Mouse (Mus musculus) midbrain, embryonic 15.5 days (tissue): Measurements from ENCODE around the gene Wdr90. TPM values are rescaled to one million over a fixed set of nuclear protein-coding genes. Genes with fewer than 3 reads are reported as not detected.
"Not testable (repeated sequence)": the region's sequence is repeated elsewhere in the genome, so short reads cannot be mapped to it uniquely, and the experiment has no call there.

ENCODE experiments used
- ATAC-seq: fragments of 200-750 bp; cut with Nextera tagmentation; replicated peaks from 2 replicates; pipeline ENCODE4 v1.8.0; 2017; ENCODE audit warnings: moderate TSS enrichment
- H3K27ac ChIP-seq: fragments of 300-500 bp; sonication (generic); 2 replicates; pipeline ENCODE4 v1.5.1; 2015; ENCODE audit warnings: mild to moderate bottlenecking, inconsistent platforms
- H3K27me3 ChIP-seq: fragments of 300-500 bp; sonication (generic); replicated peaks from 2 replicates; pipeline ENCODE4 v1.6.1; 2015; ENCODE audit warnings: inconsistent platforms
- H3K36me3 ChIP-seq: fragments of 300-500 bp; sonication (generic); replicated peaks from 2 replicates; pipeline ENCODE4 v1.6.1; 2015; ENCODE audit warnings: inconsistent platforms
- H3K4me1 ChIP-seq: fragments of 300-500 bp; sonication (generic); 2 replicates; pipeline ENCODE4 v1.6.1; 2015; ENCODE audit warnings: inconsistent platforms
- H3K4me2 ChIP-seq: fragments of 300-500 bp; sonication (generic); 2 replicates; pipeline ENCODE4 v1.6.1; 2015; ENCODE audit warnings: inconsistent platforms, mild to moderate bottlenecking, moderate library complexity
- H3K4me3 ChIP-seq: fragments of 300-500 bp; sonication (generic); 2 replicates; pipeline ENCODE4 v1.5.1; 2015; ENCODE audit warnings: mild to moderate bottlenecking, inconsistent platforms
- H3K9ac ChIP-seq: fragments of 300-500 bp; sonication (generic); 2 replicates; pipeline ENCODE4 v1.6.1; 2015; ENCODE audit warnings: mild to moderate bottlenecking, inconsistent platforms
- H3K9me3 ChIP-seq: fragments of 300-500 bp; sonication (generic); 2 replicates; pipeline ENCODE4 v1.6.1; 2016; ENCODE audit warnings: inconsistent platforms
- WGBS: fragments of 180-500 bp; shearing (Covaris S2); methylation state at CpG from one replicate; pipeline ENCODE4 v1.1.7; 2015; ENCODE audit warnings: mixed read lengths; 5-methylcytosine and 5-hydroxymethylcytosine counted together
- polyA plus RNA-seq: library from polyadenylated mRNA; unstranded; fragments of >200 nt; fragmentation: Nextera tagmentation; extraction: Ambion mirVana; gene quantifications from 2 replicates; pipeline ENCODE4 v1.2.1, GENCODE M21; 2015

The Wdr90 gene
- polyA plus RNA-seq, 1 experiment from 2014 or later, result 23.3 TPM

DNA sequence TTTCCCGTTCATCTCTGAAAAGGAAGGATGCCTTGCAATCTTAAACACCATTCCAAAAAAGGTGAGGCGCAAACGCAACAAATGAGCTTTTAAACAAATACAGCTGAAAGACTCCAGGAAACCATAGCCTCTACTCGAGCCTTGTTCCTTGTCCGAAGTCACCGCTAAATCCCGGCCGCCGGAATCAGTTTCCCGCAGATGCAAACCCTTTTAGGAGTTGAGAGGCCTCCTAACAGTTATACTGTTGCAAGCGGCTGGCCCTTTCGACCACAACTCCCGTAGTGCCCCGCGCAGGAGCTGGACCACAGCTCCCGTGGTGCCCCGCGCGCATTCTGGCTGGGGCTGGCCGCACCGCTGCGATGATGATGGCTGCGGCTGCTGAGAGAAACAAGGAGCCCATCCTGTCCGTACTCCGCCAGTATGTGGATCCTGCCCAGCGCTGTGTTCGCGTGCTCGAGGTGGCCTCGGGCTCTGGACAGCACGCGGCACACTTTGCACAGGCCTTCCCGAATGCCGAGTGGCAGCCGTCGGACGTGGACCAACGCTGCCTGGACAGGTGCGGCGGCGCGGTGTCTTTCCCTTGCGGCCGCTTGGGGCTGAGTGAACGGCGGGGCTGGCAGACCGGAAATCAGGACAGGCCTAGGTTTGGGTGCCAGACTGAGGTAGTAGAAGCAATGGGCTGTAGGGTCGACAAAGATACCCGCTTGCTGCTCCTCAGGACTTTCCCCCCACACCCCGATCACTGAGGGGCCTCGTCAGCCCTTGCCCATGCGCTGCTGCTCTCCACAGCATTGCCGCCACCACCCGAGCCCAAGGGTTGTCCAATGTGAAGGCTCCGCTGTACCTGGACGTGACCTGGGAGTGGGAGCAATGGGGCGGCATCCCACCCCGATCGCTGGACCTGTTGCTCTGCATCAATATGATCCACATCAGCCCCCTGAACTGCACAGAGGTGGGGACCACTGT, 14.2 kb upstream of the Wdr90 start:
- Histone ChIP-seq H3K27me3 (no peaks in the 10 kb centered on the region), H3K27ac (peak overlapping the region; percentile 99), H3K9ac (peak overlapping the region; percentile 99), H3K4me1 (peaks cover 24% of the 10 kb centered on the region), H3K4me2 (peak overlapping the region; percentile 95), H3K9me3 (no peaks in the 10 kb centered on the region), H3K36me3 (0 out of 2 replicates have a peak, but pooled peaks cover 7% of the 10 kb centered on the region), H3K4me3 (peak overlapping the region; percentile 92)
- 1% methylated on average over 59 of the region's 59 CpGs for WGBS
- peak; percentile 93 for ATAC-seq

DNA sequence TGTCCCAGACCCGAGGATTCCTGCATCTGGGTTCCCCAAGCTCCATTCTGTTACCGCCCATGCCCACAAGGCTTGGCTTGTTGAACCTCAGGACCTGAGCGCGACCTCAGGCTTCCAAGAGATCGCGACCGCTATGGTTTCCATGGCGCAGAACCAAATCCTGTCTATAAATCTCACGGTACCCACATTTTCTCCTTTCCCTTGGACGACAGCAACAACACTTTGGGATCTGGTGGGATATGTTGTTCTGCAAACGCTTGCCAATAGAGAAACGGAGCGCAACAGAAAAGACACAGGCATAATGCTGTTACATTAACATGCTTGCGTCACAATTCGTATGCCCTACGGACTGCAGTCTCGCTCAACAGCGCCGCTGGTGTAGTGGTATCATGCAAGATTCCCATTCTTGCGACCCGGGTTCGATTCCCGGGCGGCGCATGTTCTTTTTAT, 13.4 kb upstream of the Wdr90 start, which contains the start of gene Mettl26:
Mettl26 (plus strand) TSS at position 354 of the 450 bp plus-strand sequence.
- Histone ChIP-seq H3K36me3 (0 out of 2 replicates have a peak, but pooled peaks cover 7% of the 10 kb centered on the region), H3K9ac (peak within 1 kb of the TSS; percentile 99), H3K9me3 (no peaks in the 10 kb centered on the region), H3K4me1 (peaks cover 20% of the 10 kb centered on the region), H3K27me3 (no peaks in the 10 kb centered on the region), H3K4me2 (peak within 1 kb of the TSS; percentile 95), H3K4me3 (peak within 1 kb of the TSS; percentile 92), H3K27ac (peak within 1 kb of the TSS; percentile 99)
- peak; percentile 73 for ATAC-seq
- WGBS, result under 1% methylated on average over 25 of the region's 25 CpGs

DNA sequence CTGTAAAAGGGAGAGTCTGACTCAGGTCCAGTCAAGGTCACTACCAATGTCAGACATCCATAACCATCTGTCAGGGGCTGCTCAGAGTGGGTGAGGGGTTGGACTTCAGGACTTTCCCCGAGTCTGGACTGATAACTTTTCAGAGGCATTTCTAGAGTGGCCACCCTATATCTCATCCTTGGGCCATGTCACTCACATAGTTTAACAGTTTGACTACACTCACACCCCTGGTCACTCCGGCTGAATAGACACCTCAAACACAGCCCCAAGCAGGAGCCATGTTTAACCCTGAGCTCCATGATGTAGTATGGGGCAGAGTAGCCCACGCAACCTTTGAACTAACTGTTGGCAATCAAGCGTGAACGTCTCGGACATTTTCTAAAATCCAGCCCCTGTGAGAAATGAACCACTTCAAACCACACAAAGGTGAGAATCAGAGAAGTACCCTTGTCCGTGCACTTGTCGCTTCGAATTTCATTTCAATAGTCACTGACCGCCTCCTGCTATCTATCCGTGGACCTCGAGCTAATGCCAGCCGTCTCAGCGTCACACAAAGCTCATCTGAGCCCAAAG, 12.9 kb upstream of the Wdr90 start:
- 7% methylated on average over 14 of the region's 14 CpGs for WGBS
- peak; percentile 11; the same call in 1 of the 2 replicates for ATAC-seq
- no peaks in the 10 kb centered on the region for H3K27me3 ChIP-seq

DNA sequence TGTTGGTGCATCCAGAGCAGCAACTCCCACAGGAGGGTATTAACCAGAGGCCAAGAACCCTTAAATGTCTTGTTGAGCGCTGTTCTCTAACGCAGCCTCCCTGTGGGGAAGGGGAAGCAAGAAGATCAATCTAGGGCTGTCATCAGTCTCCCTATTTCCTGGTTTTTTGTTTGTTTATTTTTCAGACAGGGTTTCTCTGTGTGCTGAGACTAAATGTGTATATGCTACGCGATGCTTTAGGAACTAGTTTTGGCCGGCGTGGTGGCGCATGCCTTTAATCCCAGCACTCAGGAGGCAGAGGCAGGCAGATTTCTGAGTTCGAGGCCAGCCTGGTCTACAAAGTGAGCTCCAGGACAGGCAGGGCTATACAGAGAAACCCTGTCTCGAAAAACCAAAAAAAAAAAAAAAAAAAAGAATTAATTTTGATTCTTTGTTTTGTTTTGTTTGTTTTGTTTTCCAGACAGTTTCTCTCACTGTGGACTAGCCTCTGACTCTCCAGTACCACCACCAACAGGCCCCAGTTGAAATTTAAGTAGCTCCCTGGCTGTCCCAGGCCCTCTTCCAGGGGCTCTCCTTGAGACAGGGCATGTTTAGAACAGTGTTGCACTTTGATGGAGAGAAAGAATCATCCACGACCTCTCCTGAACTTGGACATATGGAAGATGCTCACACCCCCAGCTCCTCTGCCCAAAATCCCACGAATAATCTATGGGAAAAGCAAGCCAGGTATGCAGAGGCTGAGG, 12.3 kb upstream of the Wdr90 start:
- Histone ChIP-seq H3K27ac (peak overlapping the region; percentile 99), H3K9me3 (no peaks in the 10 kb centered on the region), H3K4me1 (peaks cover 26% of the 10 kb centered on the region), H3K9ac (peak overlapping the region; percentile 75), H3K27me3 (no peaks in the 10 kb centered on the region), H3K4me2 (peak overlapping the region; percentile 95), H3K4me3 (peak overlapping the region; percentile 92), H3K36me3 (0 out of 2 replicates have a peak, but pooled peaks cover 3% of the 10 kb centered on the region)
- WGBS, result 80% methylated on average over 11 of the region's 11 CpGs
- no peak for ATAC-seq

More for the DNA sequence above, 12.9 kb upstream of the Wdr90 start:
- H3K27ac ChIP-seq, result peak overlapping the region; percentile 99
- H3K4me2 ChIP-seq, result peak overlapping the region; percentile 95
- H3K9me3 ChIP-seq, result no peaks in the 10 kb centered on the region
- H3K4me1 ChIP-seq, result peaks cover 20% of the 10 kb centered on the region
- H3K9ac ChIP-seq, result peak overlapping the region; percentile 75
- H3K4me3 ChIP-seq, result peak overlapping the region; percentile 92
- 0 out of 2 replicates have a peak, but pooled peaks cover 3% of the 10 kb centered on the region for H3K36me3 ChIP-seq

DNA sequence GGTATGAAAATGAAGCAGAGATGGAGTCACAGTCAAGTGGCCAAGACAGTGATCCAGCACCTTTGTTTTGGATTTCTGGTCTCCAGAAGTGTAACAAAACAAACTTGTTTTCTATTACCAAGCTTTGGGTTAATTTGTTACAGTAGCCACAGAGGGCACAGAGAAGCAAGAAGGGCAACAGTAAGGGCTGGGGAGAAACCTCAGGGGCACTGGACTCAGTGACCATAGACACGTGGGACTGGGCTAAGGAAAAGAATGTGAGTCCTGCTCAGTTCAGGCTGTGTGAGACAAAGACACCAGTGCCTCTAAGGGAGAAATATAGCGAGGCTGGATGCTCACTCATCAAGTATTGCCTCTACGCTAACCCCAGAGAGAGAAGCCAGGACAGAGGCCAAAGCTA, 11.4 kb upstream of the Wdr90 start:
- Histone ChIP-seq H3K9ac (no peak overlapping the region), H3K4me3 (no peak overlapping the region), H3K9me3 (no peaks in the 10 kb centered on the region), H3K4me1 (peaks cover 31% of the 10 kb centered on the region), H3K36me3 (no peaks in the 10 kb centered on the region), H3K27me3 (no peaks in the 10 kb centered on the region), H3K27ac (no peak overlapping the region), H3K4me2 (no peak overlapping the region)
- WGBS, result 84% methylated on average over 3 of the region's 3 CpGs
- ATAC-seq, result no peak

DNA sequence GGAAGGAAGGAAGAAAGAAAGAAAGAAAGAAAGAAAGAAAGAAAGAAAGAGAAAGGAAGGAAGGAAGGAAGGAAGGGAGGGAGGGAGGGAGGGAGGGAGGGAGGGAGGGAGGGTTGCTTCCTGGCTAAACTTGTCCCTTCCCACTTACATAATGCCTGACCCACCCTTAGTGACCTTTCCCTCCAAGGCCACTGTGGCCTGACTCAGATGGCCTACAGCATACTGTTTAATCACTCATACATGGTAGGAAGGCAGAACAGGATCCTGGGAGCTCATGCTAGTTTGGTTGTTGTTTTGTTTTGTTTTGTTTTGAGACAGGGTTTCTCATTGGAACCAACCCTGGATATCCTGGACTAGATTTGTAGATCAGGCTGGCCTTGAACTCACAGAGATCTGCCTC, 10.3 kb upstream of the Wdr90 start:
- H3K9ac ChIP-seq, H3K9me3 ChIP-seq, H3K27ac ChIP-seq, H3K4me3 ChIP-seq, H3K27me3 ChIP-seq, H3K4me2 ChIP-seq, ATAC-seq, H3K36me3 ChIP-seq: not testable (repeated sequence)
- peaks cover 29% of the 10 kb centered on the region for H3K4me1 ChIP-seq

DNA sequence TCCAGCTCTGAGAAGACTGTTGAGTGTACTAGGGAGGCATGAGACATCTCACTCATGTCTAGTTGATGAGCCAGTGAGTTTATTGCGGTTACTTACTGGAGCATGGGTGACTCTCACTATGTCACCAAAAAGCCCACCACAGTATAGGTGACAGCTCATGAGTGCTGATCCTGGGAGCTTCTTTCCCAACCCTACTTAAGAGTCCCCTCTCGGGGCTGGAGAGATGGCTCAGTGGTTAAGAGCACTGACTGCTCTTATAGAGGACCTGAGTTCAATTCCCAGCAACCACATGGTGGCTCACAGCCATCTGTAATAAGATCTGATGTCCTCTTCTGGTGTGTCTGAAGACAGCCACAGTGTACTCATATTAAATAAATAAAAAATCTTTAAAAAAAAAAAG, 8.7 kb upstream of the Wdr90 start:
- no peak overlapping the region for H3K4me3 ChIP-seq

DNA sequence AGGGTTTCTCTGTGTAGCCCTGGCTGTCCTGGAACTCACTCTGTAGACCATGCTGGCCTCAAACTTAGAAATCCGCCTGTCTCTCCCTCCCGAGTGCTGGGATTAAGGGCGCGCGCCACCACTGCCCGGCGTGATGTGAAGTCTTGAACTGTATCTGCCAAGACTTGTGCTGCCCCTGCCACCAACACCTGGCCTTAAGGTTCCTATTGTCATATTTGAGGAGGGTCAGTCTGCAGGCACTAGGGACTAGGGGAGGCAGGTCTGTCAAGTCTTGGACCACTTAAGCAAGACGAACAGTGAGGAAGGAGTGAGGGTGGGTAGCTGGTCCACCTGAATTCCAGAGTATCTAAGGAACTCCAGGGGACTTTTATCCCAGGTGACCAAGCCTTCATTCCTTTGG, 8.2 kb upstream of the Wdr90 start:
- no peak overlapping the region for H3K4me2 ChIP-seq
- no peak overlapping the region for H3K4me3 ChIP-seq
- no peaks in the 10 kb centered on the region for H3K36me3 ChIP-seq
- H3K27me3 ChIP-seq, result no peaks in the 10 kb centered on the region
- H3K27ac ChIP-seq, result no peak overlapping the region
- H3K9ac ChIP-seq, result no peak overlapping the region
- peaks cover 21% of the 10 kb centered on the region for H3K4me1 ChIP-seq
- WGBS, result 83% methylated on average over 8 of the region's 8 CpGs
- ATAC-seq, result no peak
- H3K9me3 ChIP-seq, result no peaks in the 10 kb centered on the region

More for the DNA sequence above, 8.7 kb upstream of the Wdr90 start:
- ATAC-seq, result no peak
- H3K36me3 ChIP-seq, result no peaks in the 10 kb centered on the region
- H3K27ac ChIP-seq, result no peak overlapping the region
- no peaks in the 10 kb centered on the region for H3K9me3 ChIP-seq
- peaks cover 21% of the 10 kb centered on the region for H3K4me1 ChIP-seq
- no peak overlapping the region for H3K9ac ChIP-seq
- WGBS, result 87% methylated on average over 2 of the region's 2 CpGs
- no peaks in the 10 kb centered on the region for H3K27me3 ChIP-seq
- no peak overlapping the region for H3K4me2 ChIP-seq

DNA sequence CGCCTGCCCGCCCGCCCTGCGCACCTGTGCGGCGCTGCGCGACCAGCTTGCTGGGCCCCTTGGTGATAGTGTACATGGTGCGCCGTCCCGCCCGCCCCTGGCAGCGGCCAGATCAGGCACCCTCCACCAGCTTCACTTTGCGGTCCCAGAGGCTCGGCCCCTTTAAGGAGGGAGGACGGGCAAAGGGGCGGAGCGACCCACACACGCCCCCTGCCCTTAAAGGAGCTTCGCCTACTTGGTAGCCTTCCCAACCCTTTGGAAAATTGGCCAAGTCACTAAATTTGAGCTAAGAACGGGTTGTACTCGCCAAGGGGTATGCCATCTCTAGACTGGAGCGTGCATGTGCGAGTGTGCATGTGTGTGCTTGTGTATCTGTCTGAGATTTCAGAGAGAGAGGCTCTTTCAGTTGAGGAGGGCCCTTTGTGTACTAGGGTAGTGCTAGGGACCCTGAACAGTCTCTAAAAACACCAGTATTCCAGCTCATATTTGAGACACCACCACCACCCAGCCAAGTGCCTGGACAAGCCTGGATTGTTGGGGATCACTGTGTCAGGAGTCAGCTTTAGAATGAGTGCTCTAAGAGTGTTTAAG, 7.4 kb upstream of the Wdr90 start, which contains the start of gene Mcrip2:
Mcrip2 (minus strand) TSS at position 164 of the 591 bp plus-strand sequence.
- H3K27ac ChIP-seq, result peak within 1 kb of the TSS; percentile 69
- H3K27me3 ChIP-seq, result no peaks in the 10 kb centered on the region
- H3K9me3 ChIP-seq, result no peaks in the 10 kb centered on the region
- ATAC-seq, result peak; percentile 83
- WGBS, result under 1% methylated on average over 24 of the region's 24 CpGs
- no peaks in the 10 kb centered on the region for H3K36me3 ChIP-seq
- peak within 1 kb of the TSS; percentile 67 for H3K9ac ChIP-seq
- H3K4me1 ChIP-seq, result peaks cover 15% of the 10 kb centered on the region
- H3K4me3 ChIP-seq, result peak within 1 kb of the TSS; percentile 79
- peak within 1 kb of the TSS; percentile 98 for H3K4me2 ChIP-seq

DNA sequence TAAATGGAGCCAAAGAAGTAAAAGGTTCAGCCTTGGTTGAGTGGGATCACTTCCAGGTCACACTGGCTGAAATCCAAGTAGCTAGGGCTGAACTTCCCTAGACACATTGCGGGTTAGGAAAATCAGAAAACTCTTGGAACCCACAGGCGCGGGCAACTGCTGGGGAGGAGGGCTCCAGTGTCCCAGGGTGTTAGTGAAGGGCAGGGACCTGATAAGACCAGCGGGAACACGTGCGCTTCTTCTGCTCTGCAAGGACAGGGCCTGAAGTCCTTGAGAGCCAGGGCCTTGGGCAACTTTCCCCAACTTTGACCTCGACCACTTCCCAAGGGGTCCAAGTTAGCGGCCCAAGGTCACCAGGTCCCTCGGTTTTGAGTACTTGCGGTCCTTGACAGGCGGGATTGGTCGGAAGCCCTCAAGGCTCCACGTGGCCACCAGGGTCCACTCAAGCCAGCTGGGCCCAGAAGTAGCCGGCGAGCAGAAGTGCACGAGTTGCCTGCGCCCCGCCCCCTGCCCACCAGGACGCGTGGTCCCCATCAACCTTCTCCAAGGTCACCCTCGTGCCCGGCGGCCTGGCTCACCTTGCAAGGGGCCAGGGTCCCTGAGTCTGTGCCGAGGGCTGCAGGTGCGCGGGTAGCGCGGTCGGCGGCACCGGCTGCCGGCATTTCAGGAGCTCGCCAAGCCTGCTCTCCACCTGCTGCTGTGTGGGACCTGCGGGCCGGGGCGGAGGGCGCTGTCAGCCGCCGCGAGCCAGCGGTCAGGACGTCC, 6.7 kb upstream of the Wdr90 start:
- Histone ChIP-seq H3K4me3 (peak overlapping the region; percentile 79), H3K9ac (peak overlapping the region; percentile 67), H3K9me3 (no peaks in the 10 kb centered on the region), H3K4me1 (peaks cover 15% of the 10 kb centered on the region), H3K4me2 (peak overlapping the region; percentile 98), H3K36me3 (no peaks in the 10 kb centered on the region), H3K27me3 (no peaks in the 10 kb centered on the region), H3K27ac (peak overlapping the region; percentile 69; the same call in 1 of the 2 replicates)
- 1% methylated on average over 42 of the region's 42 CpGs for WGBS
- peak; percentile 64 for ATAC-seq

DNA sequence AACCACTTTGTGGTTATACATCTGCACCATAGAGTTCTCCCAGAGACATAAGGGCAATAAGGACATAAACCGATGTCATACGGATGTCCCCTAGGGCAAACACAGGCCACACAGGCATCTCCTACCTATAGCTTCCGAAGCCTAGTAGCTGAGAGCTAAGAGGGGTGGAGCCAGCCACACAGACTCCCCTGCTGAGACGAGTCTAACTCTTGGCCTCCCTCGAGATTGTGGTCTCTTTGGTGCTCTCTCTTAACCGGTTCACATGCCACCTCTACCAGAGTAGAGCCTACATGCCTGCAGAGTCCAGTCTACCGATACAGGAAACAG, 6.2 kb upstream of the Wdr90 start:
- no peak for ATAC-seq
- 20% methylated on average over 7 of the region's 7 CpGs for WGBS
- Histone ChIP-seq H3K27ac (no peak overlapping the region), H3K27me3 (no peaks in the 10 kb centered on the region), H3K4me2 (peak overlapping the region; percentile 98), H3K9me3 (no peaks in the 10 kb centered on the region), H3K4me1 (peaks cover 15% of the 10 kb centered on the region), H3K4me3 (peak overlapping the region; percentile 79), H3K36me3 (no peaks in the 10 kb centered on the region), H3K9ac (no peak overlapping the region; the same call in 1 of the 2 replicates)
